10 mouse cellular contexts compared by ENCODE assay signal in genomic region chr9:51103808-51104514, GRCm38 (mm10). TPM values are rescaled to one million over a fixed set of nuclear protein-coding genes. Genes with fewer than 3 reads are reported as not detected.
DNase-seq lines count a peak whose midpoint lies in the region; ATAC-seq and TF ChIP-seq lines count a peak whose summit lies in the region.
"Had no signal": no experiment of that assay in that cellular context is flagged by ENCODE, and none has a peak within 500 bp of the region (broad histone marks: within the 10 kb centered on the region; RNA-seq: fewer than 3 reads in every experiment).

No protein-coding gene starts in this region.

- no peak for TF ChIP-seq EP300 in liver, embryonic 14.5 days (IDR thresholded peaks at IDR 0.05; ENCODE audit: low read depth)

- peak overlapping the region; percentile 67 for H3K9ac ChIP-seq in forebrain, embryonic 14.5 days (ENCODE audit: low read length)
- H3K9ac ChIP-seq in intestine, embryonic 14.5 days (ENCODE audit: low read length): peak overlapping the region; percentile 56
- no peak overlapping the region for H3K9ac ChIP-seq in liver, embryonic 14.5 days (replicated peaks)

- H3K36me3 ChIP-seq in forebrain, embryonic 14.5 days (ENCODE audit: control insufficient read depth, insufficient read depth, low read length): no peaks in the 10 kb centered on the region
- H3K36me3 ChIP-seq in intestine, embryonic 14.5 days (ENCODE audit: control insufficient read depth, insufficient read depth, low read length): no peaks in the 10 kb centered on the region
- no peaks in the 10 kb centered on the region for H3K36me3 ChIP-seq in liver, embryonic 14.5 days (replicated peaks; ENCODE audit: control insufficient read depth, insufficient read depth, low read depth)

- H3K27me3 ChIP-seq in forebrain, embryonic 14.5 days (replicated peaks; ENCODE audit: control insufficient read depth, insufficient read depth, low read length): no peaks in the 10 kb centered on the region; the same call in 1 of the 2 replicates
- H3K27me3 ChIP-seq in intestine, embryonic 14.5 days (replicated peaks; ENCODE audit: control insufficient read depth, insufficient read depth, low read length): peaks cover 9% of the 10 kb centered on the region; the same call in 1 of the 2 replicates
- H3K27me3 ChIP-seq in liver, embryonic 14.5 days (ENCODE audit: control insufficient read depth, insufficient read depth, low read length): peaks cover 48% of the 10 kb centered on the region

- no peaks in the 10 kb centered on the region for H3K9me3 ChIP-seq in forebrain, embryonic 14.5 days (replicated peaks; ENCODE audit: control insufficient read depth, low read length)
- H3K9me3 ChIP-seq in intestine, embryonic 14.5 days (ENCODE audit: control insufficient read depth, low read length): no peaks in the 10 kb centered on the region
- no peaks in the 10 kb centered on the region for H3K9me3 ChIP-seq in liver, embryonic 14.5 days (ENCODE audit: control insufficient read depth, low read length)

- peak overlapping the region; percentile 65 for H3K4me3 ChIP-seq in layer of hippocampus, adult 2 months
- peak overlapping the region; percentile 46 for H3K4me3 ChIP-seq in forebrain, embryonic 14.5 days (ENCODE audit: low read depth, low read length)
- H3K4me3 ChIP-seq in intestine, embryonic 14.5 days (ENCODE audit: low read depth, low read length): peak overlapping the region; percentile 47
- H3K4me3 ChIP-seq in liver, embryonic 14.5 days (ENCODE audit: insufficient read depth in 1 of 2, low read depth in 2 of 2, low read length in 2 of 2): peak overlapping the region in 1 of 2 experiments; percentile 39; a peak in 2 of 4 replicates

- TF ChIP-seq POLR2A in brain, embryonic 14.5 days (IDR thresholded peaks at IDR 0.05; ENCODE audit: borderline replicate concordance, extremely low read depth, insufficient read depth, insufficient read length, poor library complexity, severe bottlenecking): no peak

- peak overlapping the region; percentile 99 for H3K4me2 ChIP-seq in forebrain, embryonic 14.5 days (ENCODE audit: low read length)
- H3K4me2 ChIP-seq in intestine, embryonic 14.5 days (ENCODE audit: low read length): peak overlapping the region; percentile 100
- peak overlapping the region; percentile 57 for H3K4me2 ChIP-seq in liver, embryonic 14.5 days (ENCODE audit: low read depth)

- DNase-seq in layer of hippocampus, adult 2 months (ENCODE audit: low spot score in 2 of 2): no peak
- no peak for DNase-seq in layer of hippocampus, postnatal 25 days (ENCODE audit: extremely low spot score in 1 of 2, low spot score in 1 of 2)
- peak; percentile 27 for DNase-seq in brain, embryonic 14.5 days (ENCODE audit: low read depth)
- DNase-seq in forebrain, embryonic 14.5 days (ENCODE audit: low spot score): peak; percentile 13
- peak; percentile 75 for DNase-seq in intestine, embryonic 14.5 days (ENCODE audit: low spot score)
- DNase-seq in liver, embryonic 14.5 days (ENCODE audit: low read depth in 3 of 3, low spot score in 3 of 3): no peak
- DNase-seq in ovary, adult 18-20 months (ENCODE audit: low spot score): peak; percentile 35

- ATAC-seq in forebrain, embryonic 14.5 days: peak; percentile 43
- peak; percentile 55; the same call in 1 of the 2 replicates for ATAC-seq in intestine, embryonic 14.5 days (replicated peaks; ENCODE audit: low FRiP score, low TSS enrichment, low read depth)
- ATAC-seq in liver, embryonic 14.5 days (ENCODE audit: insufficient read depth): no peak
- ATAC-seq in granulocyte monocyte progenitor cell, adult 5-6 weeks (replicated peaks; ENCODE audit: poor library complexity, severe bottlenecking): no peak

- WGBS in forebrain, embryonic 14.5 days: 12% methylated on average over 30 of the region's 30 CpGs
- 12% methylated on average over 28 of the region's 30 CpGs for WGBS in intestine, embryonic 14.5 days
- 12% methylated on average over 30 of the region's 30 CpGs for WGBS in liver, embryonic 14.5 days (ENCODE audit: insufficient replicate concordance)

- TF ChIP-seq CTCF in layer of hippocampus, adult 2 months (conservative IDR thresholded peaks at IDR 0.05): no peak
- no peak for TF ChIP-seq CTCF in brain, embryonic 14.5 days (IDR thresholded peaks at IDR 0.05; ENCODE audit: borderline replicate concordance, extremely low read depth, insufficient read depth, insufficient read length)
- no peak for TF ChIP-seq CTCF in liver, embryonic 14.5 days (IDR thresholded peaks at IDR 0.05; ENCODE audit: low read depth)

- 0 out of 2 replicates have a peak, but pooled peaks cover 3% of the 10 kb centered on the region for H3K4me1 ChIP-seq in forebrain, embryonic 14.5 days (ENCODE audit: control insufficient read depth, insufficient read depth, low read length)
- peaks cover 7% of the 10 kb centered on the region; the same call in 1 of the 2 replicates for H3K4me1 ChIP-seq in intestine, embryonic 14.5 days (replicated peaks; ENCODE audit: control insufficient read depth, insufficient read depth, low read length)
- H3K4me1 ChIP-seq in liver, embryonic 14.5 days (replicated peaks; ENCODE audit: control insufficient read depth in 2 of 2, insufficient read depth in 2 of 2, low read length in 1 of 2): no peaks in the 10 kb centered on the region

- peak overlapping the region; percentile 79 for H3K27ac ChIP-seq in layer of hippocampus, adult 2 months
- H3K27ac ChIP-seq in forebrain, embryonic 14.5 days (ENCODE audit: low read depth, low read length): no peak overlapping the region
- H3K27ac ChIP-seq in intestine, embryonic 14.5 days (ENCODE audit: low read depth): no peak overlapping the region
- H3K27ac ChIP-seq in liver, embryonic 14.5 days: no peak overlapping the region

RNA-seq across cellular contexts. Expression of gene 4833427G06Rik, which starts 2.1 kb away (rescaled TPM):
- not detected for total RNA-seq in layer of hippocampus, adult 2 months (2021)
- not detected for total RNA-seq in layer of hippocampus, postnatal 25 days (2021)
- polyA plus RNA-seq in brain, embryonic 14.5 days (2012; rRNA removed): 0.63 and 0.72 TPM in 2 replicates
- 1.2 TPM in 2 replicates for polyA plus RNA-seq in forebrain, embryonic 14.5 days (2014; fragmentation: Nextera tagmentation; extraction: Ambion mirVana)
- polyA plus RNA-seq in intestine, embryonic 14.5 days (2014; fragmentation: Nextera tagmentation; extraction: Ambion mirVana): not detected in 2 replicates
- not detected in 2 replicates for polyA plus RNA-seq in liver, embryonic 14.5 days (2012; rRNA removed)
- not detected in 2 replicates for polyA plus RNA-seq in liver, embryonic 14.5 days (2014; fragmentation: Nextera tagmentation; extraction: Ambion mirVana)
- total RNA-seq in granulocyte monocyte progenitor cell, adult 5-6 weeks (2014; fragmentation: Nextera tagmentation): not detected in 2 replicates
- total RNA-seq in granulocyte monocyte progenitor cell, adult 5-6 weeks (2017): not detected in 2 replicates
- total RNA-seq: hematopoietic stem cell, adult 5-6 weeks; MEL had no signal

RNA-seq across cellular contexts. Expression of gene Layn, which starts 27.1 kb away (rescaled TPM):
- total RNA-seq in layer of hippocampus, adult 2 months (2021): 1 to 10 TPM; 3.8 to 4.7 TPM
- total RNA-seq in layer of hippocampus, postnatal 25 days (2021): 1 to 10 TPM; 5.6 to 6.9 TPM
- polyA plus RNA-seq in brain, embryonic 14.5 days (2012; rRNA removed): 0.71 and 1.4 TPM in 2 replicates
- polyA plus RNA-seq in forebrain, embryonic 14.5 days (2014; fragmentation: Nextera tagmentation; extraction: Ambion mirVana): 1.7 and 2.1 TPM in 2 replicates
- 2.8 and 5.2 TPM in 2 replicates for polyA plus RNA-seq in intestine, embryonic 14.5 days (2014; fragmentation: Nextera tagmentation; extraction: Ambion mirVana)
- 0.38 and 0.45 TPM in 2 replicates for polyA plus RNA-seq in liver, embryonic 14.5 days (2012; rRNA removed)
- 1.1 and 1.6 TPM in 2 replicates for polyA plus RNA-seq in liver, embryonic 14.5 days (2014; fragmentation: Nextera tagmentation; extraction: Ambion mirVana)
- 5.2 and 12.4 TPM in 2 replicates for total RNA-seq in granulocyte monocyte progenitor cell, adult 5-6 weeks (2014; fragmentation: Nextera tagmentation)
- 17.6 and 35.0 TPM in 2 replicates for total RNA-seq in granulocyte monocyte progenitor cell, adult 5-6 weeks (2017)
- total RNA-seq: MEL had no signal

RNA-seq across cellular contexts. Expression of gene Btg4, which starts 43.3 kb away (rescaled TPM):
- total RNA-seq in layer of hippocampus, adult 2 months (2021): not detected
- not detected for total RNA-seq in layer of hippocampus, postnatal 25 days (2021)
- not detected in 2 replicates for polyA plus RNA-seq in brain, embryonic 14.5 days (2012; rRNA removed)
- not detected in 2 replicates for polyA plus RNA-seq in forebrain, embryonic 14.5 days (2014; fragmentation: Nextera tagmentation; extraction: Ambion mirVana)
- not detected in 2 replicates for polyA plus RNA-seq in intestine, embryonic 14.5 days (2014; fragmentation: Nextera tagmentation; extraction: Ambion mirVana)
- not detected in 2 replicates for polyA plus RNA-seq in liver, embryonic 14.5 days (2012; rRNA removed)
- polyA plus RNA-seq in liver, embryonic 14.5 days (2014; fragmentation: Nextera tagmentation; extraction: Ambion mirVana): not detected in 2 replicates
- total RNA-seq in granulocyte monocyte progenitor cell, adult 5-6 weeks (2014; fragmentation: Nextera tagmentation): not detected in 2 replicates
- not detected in 2 replicates for total RNA-seq in granulocyte monocyte progenitor cell, adult 5-6 weeks (2017)
- total RNA-seq: hematopoietic stem cell, adult 5-6 weeks; MEL had no signal

Comparison
In these comparisons a context has a peak if more than half of its experiments do, and no peak if none do; other contexts are left out.
1. DNase-seq: peak in brain, embryonic 14.5 days (single experiment), forebrain, embryonic 14.5 days (single experiment), intestine, embryonic 14.5 days (single experiment) and ovary, adult 18-20 months (single experiment); none in layer of hippocampus, adult 2 months (0 of 2), layer of hippocampus, postnatal 25 days (0 of 2) and liver, embryonic 14.5 days (0 of 3).
2. ATAC-seq: peak in forebrain, embryonic 14.5 days (single experiment) and intestine, embryonic 14.5 days (single experiment); none in liver, embryonic 14.5 days (single experiment) and granulocyte monocyte progenitor cell, adult 5-6 weeks (single experiment).
3. Peak in every context shown above with its lines, with median percentiles within 50 percentile points of each other: H3K4me2 ChIP-seq.